Mouse (Mus musculus): ENCODE data around the gene 2310022A10Rik. TPM values are rescaled to one million over a fixed set of nuclear protein-coding genes. Genes with fewer than 3 reads are reported as not detected.

2310022A10Rik gene
- polyA plus RNA-seq, 1 experiment, result 32.1 TPM

- Histone ChIP-seq H3K4me3 (replicated peaks) (peak overlapping the region; percentile 95), H3K4me1 (peaks cover 46% of the 10 kb centered on the region), H3K9me3 (no peaks in the 10 kb centered on the region), H3K36me3 (replicated peaks; ENCODE audit: low read length) (peaks cover 21% of the 10 kb centered on the region), H3K27me3 (replicated peaks) (no peaks in the 10 kb centered on the region)
- TF ChIP-seq GATA1 (IDR thresholded peaks at IDR 0.05; ENCODE audit: borderline replicate concordance, low read length) (no peak), FLI1 (IDR thresholded peaks at IDR 0.05; ENCODE audit: low read length) (no peak)
Measured at GRCm38 (mm10) chr7:27552070-27552469, 963 bp upstream of the 2310022A10Rik start.

- Histone ChIP-seq H3K9me3 (no peaks in the 10 kb centered on the region), H3K4me1 (peaks cover 33% of the 10 kb centered on the region), H3K4me3 (replicated peaks) (no peak overlapping the region), H3K36me3 (replicated peaks; ENCODE audit: low read length) (peaks cover 78% of the 10 kb centered on the region), H3K27me3 (replicated peaks) (no peaks in the 10 kb centered on the region)
- TF ChIP-seq FLI1 (IDR thresholded peaks at IDR 0.05; ENCODE audit: low read length) (no peak), GATA1 (IDR thresholded peaks at IDR 0.05; ENCODE audit: borderline replicate concordance, low read length) (no peak)
Measured at GRCm38 (mm10) chr7:27560291-27560887, 7.4 kb downstream of the 2310022A10Rik start.

- Histone ChIP-seq H3K4me3 (replicated peaks) (no peak overlapping the region), H3K4me1 (peaks cover 30% of the 10 kb centered on the region), H3K36me3 (replicated peaks; ENCODE audit: low read length) (peaks cover 76% of the 10 kb centered on the region), H3K9me3 (no peaks in the 10 kb centered on the region), H3K27me3 (replicated peaks) (no peaks in the 10 kb centered on the region)
- TF ChIP-seq GATA1 (IDR thresholded peaks at IDR 0.05; ENCODE audit: borderline replicate concordance, low read length), result no peak
- TF ChIP-seq FLI1 (IDR thresholded peaks at IDR 0.05; ENCODE audit: low read length), result no peak
Measured at GRCm38 (mm10) chr7:27560978-27561377, 7.9 kb downstream of the 2310022A10Rik start.

- no peak overlapping the region for H3K4me3 ChIP-seq (replicated peaks)
- no peaks in the 10 kb centered on the region for H3K27me3 ChIP-seq (replicated peaks)
- peaks cover 27% of the 10 kb centered on the region for H3K4me1 ChIP-seq
- no peaks in the 10 kb centered on the region for H3K9me3 ChIP-seq
- H3K36me3 ChIP-seq (replicated peaks; ENCODE audit: low read length), result peaks cover 81% of the 10 kb centered on the region
- TF ChIP-seq GATA1 (IDR thresholded peaks at IDR 0.05; ENCODE audit: borderline replicate concordance, low read length), result no peak
- TF ChIP-seq FLI1 (IDR thresholded peaks at IDR 0.05; ENCODE audit: low read length), result no peak
Measured at GRCm38 (mm10) chr7:27569580-27570224, 16.7 kb downstream of the 2310022A10Rik start.

GRCm38 (mm10) chr7:27572133-27572532 lies 19.1 kb downstream of the 2310022A10Rik start:
- H3K4me3 ChIP-seq (replicated peaks), result peak overlapping the region; percentile 52
- TF ChIP-seq GATA1 (IDR thresholded peaks at IDR 0.05; ENCODE audit: borderline replicate concordance, low read length) (no peak), FLI1 (IDR thresholded peaks at IDR 0.05; ENCODE audit: low read length) (no peak)
- H3K27me3 ChIP-seq (replicated peaks), result no peaks in the 10 kb centered on the region
- peaks cover 36% of the 10 kb centered on the region for H3K4me1 ChIP-seq
- no peaks in the 10 kb centered on the region for H3K9me3 ChIP-seq
- peaks cover 88% of the 10 kb centered on the region for H3K36me3 ChIP-seq (replicated peaks; ENCODE audit: low read length)

- Histone ChIP-seq H3K27me3 (replicated peaks) (no peaks in the 10 kb centered on the region), H3K4me3 (replicated peaks) (peak overlapping the region; percentile 28), H3K4me1 (peaks cover 47% of the 10 kb centered on the region), H3K36me3 (replicated peaks; ENCODE audit: low read length) (peaks cover 88% of the 10 kb centered on the region), H3K9me3 (no peaks in the 10 kb centered on the region)
- TF ChIP-seq FLI1 (IDR thresholded peaks at IDR 0.05; ENCODE audit: low read length) (no peak), GATA1 (IDR thresholded peaks at IDR 0.05; ENCODE audit: borderline replicate concordance, low read length) (no peak)
Measured at GRCm38 (mm10) chr7:27574124-27574880, 21.3 kb downstream of the 2310022A10Rik start.

GRCm38 (mm10) chr7:27576914-27577313 lies 23.9 kb downstream of the 2310022A10Rik start:
- H3K4me3 ChIP-seq (replicated peaks), result no peak overlapping the region
- TF ChIP-seq GATA1 (IDR thresholded peaks at IDR 0.05; ENCODE audit: borderline replicate concordance, low read length), result no peak
- TF ChIP-seq FLI1 (IDR thresholded peaks at IDR 0.05; ENCODE audit: low read length), result no peak
- no peaks in the 10 kb centered on the region for H3K9me3 ChIP-seq
- no peaks in the 10 kb centered on the region for H3K27me3 ChIP-seq (replicated peaks)
- H3K4me1 ChIP-seq, result peaks cover 46% of the 10 kb centered on the region
- peaks cover 91% of the 10 kb centered on the region for H3K36me3 ChIP-seq (replicated peaks; ENCODE audit: low read length)

GRCm38 (mm10) chr7:27577589-27577988 lies 24.6 kb downstream of the 2310022A10Rik start:
- no peak overlapping the region for H3K4me3 ChIP-seq (replicated peaks)
- H3K9me3 ChIP-seq, result no peaks in the 10 kb centered on the region
- no peaks in the 10 kb centered on the region for H3K27me3 ChIP-seq (replicated peaks)
- H3K4me1 ChIP-seq, result peaks cover 39% of the 10 kb centered on the region
- peaks cover 91% of the 10 kb centered on the region for H3K36me3 ChIP-seq (replicated peaks; ENCODE audit: low read length)
- TF ChIP-seq FLI1 (IDR thresholded peaks at IDR 0.05; ENCODE audit: low read length), result no peak
- no peak for TF ChIP-seq GATA1 (IDR thresholded peaks at IDR 0.05; ENCODE audit: borderline replicate concordance, low read length)

GRCm38 (mm10) chr7:27578465-27578864 lies 25.4 kb downstream of the 2310022A10Rik start:
- peaks cover 97% of the 10 kb centered on the region for H3K36me3 ChIP-seq (replicated peaks; ENCODE audit: low read length)
- H3K4me3 ChIP-seq (replicated peaks), result no peak overlapping the region
- H3K9me3 ChIP-seq, result no peaks in the 10 kb centered on the region
- TF ChIP-seq FLI1 (IDR thresholded peaks at IDR 0.05; ENCODE audit: low read length) (no peak), GATA1 (IDR thresholded peaks at IDR 0.05; ENCODE audit: borderline replicate concordance, low read length) (no peak)
- peaks cover 39% of the 10 kb centered on the region for H3K4me1 ChIP-seq
- no peaks in the 10 kb centered on the region for H3K27me3 ChIP-seq (replicated peaks)
